Mouse (Mus musculus) spleen, adult 2 months (tissue): ENCODE measurements around the gene Apeh.

Experiments
- CTCF ChIP-seq: fragments of 200-500 bp; IDR thresholded peaks from 2 replicates; pipeline ENCODE4 v1.5.1; 2011; ENCODE audit warnings: mild to moderate bottlenecking, inconsistent platforms; ENCODE audit not compliant: insufficient read depth, insufficient read length, insufficient replicate concordance; ENCODE audit errors: extremely low read depth
- POLR2A ChIP-seq: fragments of 200-500 bp; IDR thresholded peaks from 2 replicates; pipeline ENCODE4 v1.6.1; 2011; ENCODE audit warnings: low read depth, low read length, inconsistent platforms

- TF ChIP-seq POLR2A = no peak
- TF ChIP-seq CTCF = no peak
These were observed 27.2 kb downstream of the Apeh start for GRCm38 (mm10) chr9:108067199-108067598.
